Mouse (Mus musculus): ENCODE measurements around the gene Mpdz. TPM values are rescaled to one million over a fixed set of nuclear protein-coding genes. Genes with fewer than 3 reads are reported as not detected.

The Mpdz gene
- polyA plus RNA-seq, 1 experiment from 2014 or later = 19.1 TPM

- no peak for ATAC-seq
- no peaks in the 10 kb centered on the region for H3K4me1 ChIP-seq (ENCODE audit: control insufficient read depth, insufficient read depth, low read length)
- WGBS = 81% methylated on average over 3 of the region's 3 CpGs
Observed at GRCm38 (mm10) chr4:81453806-81454205, 11.2 kb upstream of the Mpdz start.

DNA sequence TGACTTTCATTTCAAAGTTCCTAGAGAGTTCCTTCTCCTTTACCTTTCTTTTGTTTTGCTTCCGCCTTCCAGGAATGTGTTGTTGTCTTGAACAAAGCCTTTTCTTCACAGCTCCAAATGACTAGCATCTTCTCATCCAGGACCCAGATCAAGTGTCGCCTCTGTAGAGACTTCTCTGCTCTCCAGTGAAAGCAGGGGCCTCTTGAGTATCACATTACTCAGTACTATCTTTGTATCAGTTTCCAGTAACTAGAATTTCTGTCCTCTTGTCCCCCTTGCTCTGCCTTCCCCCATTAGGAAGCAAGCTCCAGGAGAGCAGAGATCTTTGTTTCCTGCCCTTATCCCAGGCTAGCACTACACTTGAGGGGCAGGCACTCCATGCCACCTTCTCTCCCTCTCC lies 9.6 kb upstream of the Mpdz start:
- no peak overlapping the region for H3K27ac ChIP-seq (ENCODE audit: low read depth, low read length)
- no peak overlapping the region for H3K4me2 ChIP-seq (ENCODE audit: low read length)
- no peaks in the 10 kb centered on the region for H3K27me3 ChIP-seq (replicated peaks; ENCODE audit: control insufficient read depth, insufficient read depth, low read length)
- ATAC-seq (no peak), DNase-seq (ENCODE audit: low spot score) (no peak)
- no peak overlapping the region for H3K4me3 ChIP-seq (ENCODE audit: low read depth, low read length)
- no peak overlapping the region for H3K9ac ChIP-seq (ENCODE audit: low read length)
- no peaks in the 10 kb centered on the region for H3K4me1 ChIP-seq (ENCODE audit: control insufficient read depth, insufficient read depth, low read length)
- H3K36me3 ChIP-seq (ENCODE audit: control insufficient read depth, insufficient read depth, low read length) = no peaks in the 10 kb centered on the region
- WGBS = 44% methylated on average over 2 of the region's 2 CpGs
- no peaks in the 10 kb centered on the region for H3K9me3 ChIP-seq (replicated peaks; ENCODE audit: control insufficient read depth, low read length)

More at GRCm38 (mm10) chr4:81453806-81454205, 11.2 kb upstream of the Mpdz start:
- no peak for DNase-seq (ENCODE audit: low spot score)
- Histone ChIP-seq H3K4me2 (ENCODE audit: low read length) (no peak overlapping the region), H3K4me3 (ENCODE audit: low read depth, low read length) (no peak overlapping the region), H3K9me3 (replicated peaks; ENCODE audit: control insufficient read depth, low read length) (no peaks in the 10 kb centered on the region), H3K27me3 (replicated peaks; ENCODE audit: control insufficient read depth, insufficient read depth, low read length) (no peaks in the 10 kb centered on the region), H3K36me3 (ENCODE audit: control insufficient read depth, insufficient read depth, low read length) (no peaks in the 10 kb centered on the region), H3K27ac (ENCODE audit: low read depth, low read length) (no peak overlapping the region), H3K9ac (ENCODE audit: low read length) (no peak overlapping the region)

DNA sequence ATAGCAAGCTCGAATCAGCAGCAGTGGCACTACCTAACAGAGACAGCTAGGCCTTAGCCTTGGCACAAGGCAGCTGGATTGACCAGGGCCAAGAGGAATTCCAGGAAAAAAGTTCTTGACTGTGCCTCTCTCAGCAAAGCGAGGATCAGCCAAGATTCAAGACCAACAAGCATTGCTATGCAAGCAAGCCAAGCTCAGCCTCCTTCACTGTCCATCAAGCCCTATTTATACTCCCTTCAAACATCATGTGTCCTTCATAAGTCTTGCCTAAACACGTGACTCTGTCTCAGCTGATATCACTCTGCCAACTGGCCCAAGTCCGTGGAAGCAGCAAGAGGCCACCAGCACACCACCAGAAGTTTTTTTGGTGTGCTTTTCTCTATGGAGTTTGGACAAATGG lies 6.8 kb upstream of the Mpdz start:
- DNase-seq (ENCODE audit: low spot score) (no peak), ATAC-seq (no peak)
- H3K9me3 ChIP-seq (replicated peaks; ENCODE audit: control insufficient read depth, low read length) = no peaks in the 10 kb centered on the region
- no peaks in the 10 kb centered on the region for H3K36me3 ChIP-seq (ENCODE audit: control insufficient read depth, insufficient read depth, low read length)
- no peaks in the 10 kb centered on the region for H3K27me3 ChIP-seq (replicated peaks; ENCODE audit: control insufficient read depth, insufficient read depth, low read length)
- H3K9ac ChIP-seq (ENCODE audit: low read length) = no peak overlapping the region
- WGBS = 89% methylated on average over 4 of the region's 4 CpGs
- no peak overlapping the region for H3K27ac ChIP-seq (ENCODE audit: low read depth, low read length)
- no peak overlapping the region for H3K4me2 ChIP-seq (ENCODE audit: low read length)
- no peak overlapping the region for H3K4me3 ChIP-seq (ENCODE audit: low read depth, low read length)
- H3K4me1 ChIP-seq (ENCODE audit: control insufficient read depth, insufficient read depth, low read length) = no peaks in the 10 kb centered on the region

DNA sequence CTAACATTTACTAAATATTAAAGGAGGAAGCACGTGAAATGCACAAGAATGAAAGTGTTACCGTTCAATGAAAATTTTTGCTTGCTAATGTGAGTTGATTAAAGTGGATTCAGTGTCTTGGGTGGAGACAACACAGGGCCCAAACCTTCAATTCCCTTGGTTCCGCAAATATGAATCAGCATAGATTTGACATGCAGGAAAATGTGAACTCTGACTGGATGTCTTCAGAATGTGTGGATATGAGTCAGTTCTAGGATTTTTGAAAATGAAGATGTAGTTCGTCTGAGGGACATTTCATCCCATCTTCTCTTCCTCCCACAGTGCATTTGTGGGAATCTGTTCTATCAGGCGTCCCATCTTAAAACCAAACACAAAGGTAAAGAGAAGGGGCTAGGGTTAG lies 951 bp upstream of the Mpdz start:
- ATAC-seq = no peak
- no peak for DNase-seq (ENCODE audit: low spot score)
- no peak overlapping the region for H3K9ac ChIP-seq (ENCODE audit: low read length)

GRCm38 (mm10) chr4:81433961-81434360 lies 8.7 kb downstream of the Mpdz start:
- Histone ChIP-seq H3K4me3 (ENCODE audit: low read depth, low read length) (no peak overlapping the region), H3K4me2 (ENCODE audit: low read length) (no peak overlapping the region), H3K4me1 (ENCODE audit: control insufficient read depth, insufficient read depth, low read length) (no peaks in the 10 kb centered on the region), H3K36me3 (ENCODE audit: control insufficient read depth, insufficient read depth, low read length) (no peaks in the 10 kb centered on the region), H3K27ac (ENCODE audit: low read depth, low read length) (no peak overlapping the region), H3K9ac (ENCODE audit: low read length) (no peak overlapping the region), H3K27me3 (replicated peaks; ENCODE audit: control insufficient read depth, insufficient read depth, low read length) (no peaks in the 10 kb centered on the region), H3K9me3 (replicated peaks; ENCODE audit: control insufficient read depth, low read length) (no peaks in the 10 kb centered on the region)
- ATAC-seq = no peak
- no peak for DNase-seq (ENCODE audit: low spot score)
- 89% methylated on average over 3 of the region's 3 CpGs for WGBS

More for the DNA sequence above, 951 bp upstream of the Mpdz start:
- no peak overlapping the region for H3K27ac ChIP-seq (ENCODE audit: low read depth, low read length)
- H3K4me2 ChIP-seq (ENCODE audit: low read length) = no peak overlapping the region
- WGBS = 88% methylated on average over 5 of the region's 5 CpGs
- H3K36me3 ChIP-seq (ENCODE audit: control insufficient read depth, insufficient read depth, low read length) = no peaks in the 10 kb centered on the region
- no peak overlapping the region for H3K4me3 ChIP-seq (ENCODE audit: low read depth, low read length)
- H3K27me3 ChIP-seq (replicated peaks; ENCODE audit: control insufficient read depth, insufficient read depth, low read length) = no peaks in the 10 kb centered on the region
- H3K9me3 ChIP-seq (replicated peaks; ENCODE audit: control insufficient read depth, low read length) = no peaks in the 10 kb centered on the region
- peaks cover 3% of the 10 kb centered on the region; the same call in 1 of the 2 replicates for H3K4me1 ChIP-seq (ENCODE audit: control insufficient read depth, insufficient read depth, low read length)

- Histone ChIP-seq H3K27ac (ENCODE audit: low read depth, low read length) (no peak overlapping the region), H3K4me3 (ENCODE audit: low read depth, low read length) (no peak overlapping the region), H3K36me3 (ENCODE audit: control insufficient read depth, insufficient read depth, low read length) (no peaks in the 10 kb centered on the region), H3K9me3 (replicated peaks; ENCODE audit: control insufficient read depth, low read length) (no peaks in the 10 kb centered on the region), H3K4me2 (ENCODE audit: low read length) (no peak overlapping the region), H3K27me3 (replicated peaks; ENCODE audit: control insufficient read depth, insufficient read depth, low read length) (no peaks in the 10 kb centered on the region), H3K4me1 (ENCODE audit: control insufficient read depth, insufficient read depth, low read length) (no peaks in the 10 kb centered on the region), H3K9ac (ENCODE audit: low read length) (no peak overlapping the region)
- DNase-seq (ENCODE audit: low spot score) = no peak
- WGBS = 65% methylated on average over 4 of the region's 4 CpGs
- ATAC-seq = no peak
Observed at GRCm38 (mm10) chr4:81430826-81431225, 11.8 kb downstream of the Mpdz start.

DNA sequence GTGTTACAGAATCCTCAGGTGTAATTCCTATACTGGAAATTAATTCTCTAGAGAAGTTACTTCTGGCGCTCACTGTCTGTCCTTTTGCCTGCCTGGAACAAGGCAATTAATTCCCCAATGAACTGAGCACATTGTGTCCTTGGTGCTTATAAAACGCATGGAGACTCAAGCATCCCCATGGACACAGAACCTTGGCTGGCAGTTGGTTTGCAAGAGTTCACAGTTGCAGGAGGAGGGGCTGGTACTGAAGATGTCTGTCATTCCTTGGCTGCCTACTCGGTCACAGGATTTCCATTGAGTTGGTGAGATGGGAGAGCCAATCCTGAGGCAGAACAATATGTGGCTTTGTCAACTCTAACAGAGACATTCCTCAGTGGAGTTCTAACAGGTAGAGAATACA lies 12.5 kb downstream of the Mpdz start:
- ATAC-seq (no peak), DNase-seq (ENCODE audit: low spot score) (no peak)
- H3K27me3 ChIP-seq (replicated peaks; ENCODE audit: control insufficient read depth, insufficient read depth, low read length) = no peaks in the 10 kb centered on the region
- 56% methylated on average over 3 of the region's 3 CpGs for WGBS
- H3K9ac ChIP-seq (ENCODE audit: low read length) = no peak overlapping the region
- H3K4me1 ChIP-seq (ENCODE audit: control insufficient read depth, insufficient read depth, low read length) = no peaks in the 10 kb centered on the region
- no peak overlapping the region for H3K4me3 ChIP-seq (ENCODE audit: low read depth, low read length)
- no peak overlapping the region for H3K27ac ChIP-seq (ENCODE audit: low read depth, low read length)
- H3K9me3 ChIP-seq (replicated peaks; ENCODE audit: control insufficient read depth, low read length) = no peaks in the 10 kb centered on the region
- no peaks in the 10 kb centered on the region for H3K36me3 ChIP-seq (ENCODE audit: control insufficient read depth, insufficient read depth, low read length)
- H3K4me2 ChIP-seq (ENCODE audit: low read length) = no peak overlapping the region

DNA sequence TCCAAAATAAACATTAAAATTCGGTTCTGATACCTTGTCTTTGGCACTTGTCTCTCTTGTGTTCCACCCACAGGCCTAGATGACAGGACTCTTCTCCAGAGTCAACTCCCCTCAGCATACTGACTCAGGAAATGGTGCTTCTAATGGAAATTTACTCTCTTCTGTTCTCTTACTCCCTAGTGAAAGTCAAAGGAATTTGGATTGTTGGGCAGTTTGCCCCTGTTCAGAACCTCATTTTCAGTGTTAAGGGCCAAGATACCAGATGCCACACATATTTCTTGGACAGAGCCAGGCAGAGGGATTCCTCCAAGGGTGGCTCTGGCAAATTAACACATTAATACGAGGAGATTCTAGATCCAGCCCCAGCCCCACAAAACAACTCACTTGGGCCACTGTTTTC lies 12.9 kb downstream of the Mpdz start:
- Histone ChIP-seq H3K9me3 (replicated peaks; ENCODE audit: control insufficient read depth, low read length) (no peaks in the 10 kb centered on the region), H3K27me3 (replicated peaks; ENCODE audit: control insufficient read depth, insufficient read depth, low read length) (no peaks in the 10 kb centered on the region), H3K27ac (ENCODE audit: low read depth, low read length) (no peak overlapping the region), H3K4me3 (ENCODE audit: low read depth, low read length) (no peak overlapping the region), H3K36me3 (ENCODE audit: control insufficient read depth, insufficient read depth, low read length) (no peaks in the 10 kb centered on the region), H3K4me2 (ENCODE audit: low read length) (no peak overlapping the region), H3K9ac (ENCODE audit: low read length) (no peak overlapping the region), H3K4me1 (ENCODE audit: control insufficient read depth, insufficient read depth, low read length) (no peaks in the 10 kb centered on the region)
- 84% methylated on average over 2 of the region's 2 CpGs for WGBS
- DNase-seq (ENCODE audit: low spot score) (no peak), ATAC-seq (no peak)

DNA sequence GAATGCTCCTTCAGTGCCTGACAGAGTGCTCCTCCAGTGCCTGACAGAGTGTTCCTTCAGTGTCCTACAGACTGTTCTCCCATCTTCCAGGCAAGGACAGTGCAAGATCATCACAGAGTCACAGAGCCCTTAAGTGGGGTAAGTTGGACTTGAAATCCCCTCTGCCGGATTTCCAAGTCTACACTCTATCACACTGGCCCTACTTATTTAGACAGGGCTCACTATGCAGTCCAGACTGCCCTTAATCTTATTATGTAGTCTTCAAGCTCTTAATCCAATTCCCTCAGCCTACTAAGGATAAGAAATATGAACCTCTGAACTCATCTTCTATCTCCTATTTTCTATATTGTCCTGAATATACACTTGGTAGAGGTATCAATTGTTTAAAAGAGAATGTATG lies 19.1 kb downstream of the Mpdz start:
- no peak for DNase-seq (ENCODE audit: low spot score)
- Histone ChIP-seq H3K27ac (ENCODE audit: low read depth, low read length) (no peak overlapping the region), H3K4me1 (ENCODE audit: control insufficient read depth, insufficient read depth, low read length) (no peaks in the 10 kb centered on the region), H3K9me3 (replicated peaks; ENCODE audit: control insufficient read depth, low read length) (no peaks in the 10 kb centered on the region), H3K36me3 (ENCODE audit: control insufficient read depth, insufficient read depth, low read length) (no peaks in the 10 kb centered on the region), H3K4me2 (ENCODE audit: low read length) (no peak overlapping the region), H3K27me3 (replicated peaks; ENCODE audit: control insufficient read depth, insufficient read depth, low read length) (no peaks in the 10 kb centered on the region), H3K4me3 (ENCODE audit: low read depth, low read length) (no peak overlapping the region), H3K9ac (ENCODE audit: low read length) (no peak overlapping the region)
- ATAC-seq = no peak
- WGBS = 69% methylated on average over 1 of the region's 1 CpGs

Data from forebrain, embryonic 14.5 days (tissue).